Mouse (Mus musculus) midbrain, postnatal 0 days (tissue): ENCODE results near the gene Phox2a. TPM values are rescaled to one million over a fixed set of nuclear protein-coding genes. Genes with fewer than 3 reads are reported as not detected.

ENCODE experiments used
- ATAC-seq: fragments of 200-750 bp; cut with Nextera tagmentation; 2 replicates; pipeline ENCODE4 v1.8.0; 2017; ENCODE audit warnings: moderate number of reproducible peaks, mild to moderate bottlenecking, moderate TSS enrichment, moderate library complexity; ENCODE audit not compliant: low FRiP score
- DNase-seq: peaks from one replicate; pipeline ENCODE4 v3.0.0-alpha.2; 2015; ENCODE audit warnings: low spot score
- H3K27ac ChIP-seq: fragments of 300-500 bp; sonication (generic); 2 replicates; pipeline ENCODE4 v1.5.1; 2014; ENCODE audit warnings: low read depth, mild to moderate bottlenecking, low read length, mixed read lengths
- H3K27me3 ChIP-seq: fragments of 300-500 bp; sonication (generic); 2 replicates; pipeline ENCODE4 v1.6.1; 2014; ENCODE audit warnings: low read length, control low read depth, mixed read lengths; ENCODE audit not compliant: insufficient read depth
- H3K36me3 ChIP-seq: fragments of 300-500 bp; sonication (generic); 2 replicates; pipeline ENCODE4 v1.6.1; 2014; ENCODE audit warnings: low read length, control low read depth, mixed read lengths; ENCODE audit not compliant: insufficient read depth
- H3K4me1 ChIP-seq: fragments of 300-500 bp; sonication (generic); 2 replicates; pipeline ENCODE4 v1.6.1; 2014; ENCODE audit warnings: mild to moderate bottlenecking, control low read depth, antibody characterized with exemption, low read length, mixed read lengths; ENCODE audit not compliant: insufficient read depth
- H3K4me2 ChIP-seq: fragments of 300-500 bp; sonication (generic); 2 replicates; pipeline ENCODE4 v1.6.1; 2014; ENCODE audit warnings: low read depth, mild to moderate bottlenecking, low read length, mixed read lengths; ENCODE audit not compliant: poor library complexity, severe bottlenecking
- H3K4me3 ChIP-seq: fragments of 300-500 bp; sonication (generic); 2 replicates; pipeline ENCODE4 v1.5.1; 2014; ENCODE audit warnings: low read depth, mild to moderate bottlenecking, low read length, moderate library complexity
- H3K9ac ChIP-seq: fragments of 300-500 bp; sonication (generic); replicated peaks from 2 replicates; pipeline ENCODE4 v1.6.1; 2014; ENCODE audit warnings: mild to moderate bottlenecking, low read length, moderate library complexity, mixed read lengths; ENCODE audit not compliant: poor library complexity, severe bottlenecking
- H3K9me3 ChIP-seq: fragments of 300-500 bp; sonication (generic); 2 replicates; pipeline ENCODE4 v1.6.1; 2016; ENCODE audit warnings: low read length, control low read depth
- CTCF ChIP-seq: IDR thresholded peaks from 2 replicates; pipeline ENCODE4 v1.5.1; 2016; ENCODE audit warnings: antibody characterized with exemption, mild to moderate bottlenecking
- WGBS: fragments of 180-500 bp; shearing (Covaris S2); extraction: QIAGEN DNeasy Blood & Tissue Kit; methylation state at CpG from one replicate; pipeline ENCODE4 v1.1.7; 2014; 5-methylcytosine and 5-hydroxymethylcytosine counted together
- polyA plus RNA-seq: library from polyadenylated mRNA; unstranded; fragments of >200 nt; fragmentation: Nextera tagmentation; extraction: Ambion mirVana; gene quantifications from 2 replicates; pipeline ENCODE4 v1.2.1, GENCODE M21; 2015
- total RNA-seq: library from RNA; depleted of rRNA; stranded (reverse); fragments of >200 nt; gene quantifications from 2 replicates; pipeline ENCODE4 v1.2.3, GENCODE M21; 2014

Phox2a gene
- total and polyA plus RNA-seq, 2 experiments from 2014 or later, result 0.12 to 0.82 TPM

DNA sequence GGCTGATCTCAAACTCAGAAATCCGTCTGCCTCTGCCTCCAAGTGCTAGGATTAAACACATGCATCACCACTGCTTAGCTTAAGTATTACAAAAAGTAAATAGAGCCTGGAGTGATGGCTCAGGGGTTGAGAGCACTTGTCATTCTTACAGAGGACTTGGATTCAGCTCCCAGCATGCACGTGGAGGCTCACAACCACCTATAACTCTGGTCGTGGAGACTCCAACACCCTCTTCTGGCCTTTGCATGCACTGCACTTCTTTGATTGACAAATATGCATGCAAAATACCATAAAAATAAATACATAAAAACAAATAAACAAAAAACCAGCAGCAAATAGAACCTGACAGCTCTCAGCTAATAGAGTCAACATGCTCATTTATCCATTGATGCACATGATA, 44.2 kb downstream of the Phox2a start:
- no peak for DNase-seq
- Histone ChIP-seq H3K27me3 (no peaks in the 10 kb centered on the region), H3K4me2 (no peak overlapping the region), H3K27ac (no peak overlapping the region), H3K36me3 (no peaks in the 10 kb centered on the region), H3K9ac (no peak overlapping the region), H3K9me3 (no peaks in the 10 kb centered on the region), H3K4me3 (no peak overlapping the region), H3K4me1 (no peaks in the 10 kb centered on the region)
- WGBS, result 76% methylated on average over 3 of the region's 3 CpGs
- no peak for TF ChIP-seq CTCF
- ATAC-seq, result no peak

DNA sequence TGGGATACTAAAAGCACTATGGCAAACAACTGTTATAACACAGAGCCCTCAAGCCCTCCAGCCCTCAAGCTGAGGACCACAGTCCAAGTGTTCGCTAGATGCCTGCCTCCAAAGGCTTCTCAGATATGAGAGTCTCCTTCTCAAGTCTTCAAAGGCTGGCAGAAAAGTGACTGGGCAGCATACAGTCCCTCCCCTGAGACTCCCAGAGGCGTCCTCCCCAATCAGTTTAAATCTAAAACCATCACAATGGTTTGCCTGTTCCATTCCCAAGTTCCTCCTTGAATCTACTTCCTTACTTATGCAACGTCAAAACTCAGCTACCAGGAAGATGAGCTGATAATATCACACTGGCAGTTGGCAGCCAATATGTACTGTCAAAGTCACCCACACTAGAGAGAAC, 45.3 kb downstream of the Phox2a start, which contains the start of gene Anapc15:
Anapc15 (plus strand) TSS at position 301 of the 400 bp plus-strand sequence.
- Histone ChIP-seq H3K9ac (no peak within 1 kb of the TSS), H3K4me3 (no peak within 1 kb of the TSS), H3K27ac (no peak within 1 kb of the TSS), H3K4me1 (no peaks in the 10 kb centered on the region), H3K27me3 (no peaks in the 10 kb centered on the region), H3K36me3 (no peaks in the 10 kb centered on the region), H3K4me2 (no peak within 1 kb of the TSS), H3K9me3 (no peaks in the 10 kb centered on the region)
- no peak for DNase-seq
- no peak for ATAC-seq
- 78% methylated on average over 3 of the region's 3 CpGs for WGBS
- no peak for TF ChIP-seq CTCF

DNA sequence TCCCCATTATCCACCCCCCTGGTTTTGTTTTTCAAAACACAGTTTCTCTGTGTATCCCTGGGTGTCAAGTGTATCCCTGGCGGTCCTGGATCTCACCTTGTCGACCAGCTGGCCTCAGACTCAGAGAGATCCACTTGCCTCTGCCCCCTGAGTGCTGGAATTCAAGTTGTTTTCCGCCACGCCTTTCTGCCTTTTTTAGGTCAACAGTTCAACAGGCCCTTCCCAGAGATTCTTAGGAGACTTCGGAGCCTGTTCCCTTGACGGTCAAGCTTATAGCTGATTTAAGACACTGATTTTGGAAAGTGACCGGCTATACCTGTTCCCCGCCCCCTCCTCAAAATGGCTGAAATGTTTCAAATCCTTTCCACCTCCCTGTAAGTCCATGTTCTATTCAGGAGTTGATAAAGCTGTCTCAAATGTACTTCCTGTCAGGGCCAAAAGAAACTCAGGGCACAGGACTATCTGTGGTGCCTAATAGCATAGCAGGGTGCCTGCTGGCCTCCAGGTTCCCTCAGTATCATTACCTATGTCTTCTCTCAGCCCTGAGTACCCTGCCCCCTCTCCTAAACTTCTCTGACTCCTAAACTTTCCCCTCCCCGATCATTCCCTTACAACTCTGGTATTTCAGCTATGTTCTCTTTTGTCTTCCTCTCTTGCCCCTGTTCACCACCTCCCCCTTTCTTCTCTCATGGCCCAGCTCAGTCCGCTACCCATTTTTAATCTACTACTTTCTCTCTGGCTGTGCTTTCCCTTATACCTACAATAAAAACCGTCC, 48.6 kb downstream of the Phox2a start:
- Histone ChIP-seq H3K4me1 (no peaks in the 10 kb centered on the region), H3K36me3 (no peaks in the 10 kb centered on the region), H3K27me3 (no peaks in the 10 kb centered on the region), H3K27ac (no peak overlapping the region), H3K4me2 (no peak overlapping the region), H3K9me3 (no peaks in the 10 kb centered on the region), H3K9ac (no peak overlapping the region), H3K4me3 (no peak overlapping the region)
- 80% methylated on average over 11 of the region's 11 CpGs for WGBS
- ATAC-seq, result no peak
- no peak for DNase-seq
- TF ChIP-seq CTCF, result no peak

DNA sequence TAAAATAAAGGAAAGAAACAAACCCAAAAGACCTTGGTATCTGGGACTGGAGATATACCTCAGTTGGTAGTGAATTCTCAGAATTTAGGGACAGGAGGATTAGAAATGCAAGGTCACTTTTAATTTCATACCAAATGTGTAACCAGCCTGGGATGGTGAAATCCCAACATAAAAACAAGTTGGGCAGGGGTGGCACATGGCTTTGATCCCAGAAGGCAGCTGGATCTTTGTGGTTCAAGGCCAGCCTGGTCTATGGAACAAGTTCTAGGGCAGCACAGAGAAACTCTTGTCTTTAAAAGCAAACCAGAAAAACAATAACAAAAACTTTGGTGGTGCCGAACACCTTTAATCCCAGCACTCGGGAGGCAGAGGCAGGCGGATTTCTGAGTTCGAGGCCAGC, 49.4 kb downstream of the Phox2a start:
- TF ChIP-seq CTCF, result no peak
- H3K36me3 ChIP-seq, result no peaks in the 10 kb centered on the region
- DNase-seq (no peak), ATAC-seq (no peak)
- no peaks in the 10 kb centered on the region for H3K27me3 ChIP-seq
- no peaks in the 10 kb centered on the region for H3K9me3 ChIP-seq
- H3K27ac ChIP-seq, result no peak overlapping the region
- whole genome bisulfite sequencing, result 97% methylated on average over 4 of the region's 4 CpGs
- H3K9ac ChIP-seq, result no peak overlapping the region
- no peak overlapping the region for H3K4me3 ChIP-seq
- H3K4me1 ChIP-seq, result no peaks in the 10 kb centered on the region
- H3K4me2 ChIP-seq, result no peak overlapping the region

GRCm38 (mm10) chr7:101868241-101869162, 50.4 kb downstream of the Phox2a start:
- Histone ChIP-seq H3K4me2 (no peak overlapping the region), H3K27ac (no peak overlapping the region), H3K36me3 (no peaks in the 10 kb centered on the region), H3K4me3 (no peak overlapping the region), H3K27me3 (no peaks in the 10 kb centered on the region), H3K9me3 (no peaks in the 10 kb centered on the region), H3K4me1 (no peaks in the 10 kb centered on the region), H3K9ac (no peak overlapping the region)
- DNase-seq (peak; percentile 10), ATAC-seq (no peak)
- WGBS, result 31% methylated on average over 13 of the region's 13 CpGs
- no peak for TF ChIP-seq CTCF

DNA sequence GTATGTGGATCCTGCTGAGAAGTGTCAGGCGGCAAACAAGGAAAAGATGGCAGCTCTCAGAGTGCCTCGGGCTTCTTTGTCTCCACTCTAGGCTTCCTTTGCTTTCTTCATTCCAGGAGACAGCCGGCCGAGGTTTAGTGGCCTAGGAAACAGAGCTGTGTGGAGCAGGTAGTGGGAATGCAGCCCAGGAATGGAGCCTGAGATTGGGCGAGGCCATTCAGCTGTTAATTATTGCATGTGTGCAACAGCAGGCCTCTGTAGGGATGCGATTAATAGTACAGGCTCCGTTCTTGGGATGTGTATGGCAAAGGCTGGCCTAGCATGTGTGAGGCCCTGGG, 51.0 kb downstream of the Phox2a start:
- no peak overlapping the region for H3K27ac ChIP-seq
- no peaks in the 10 kb centered on the region for H3K4me1 ChIP-seq
- no peaks in the 10 kb centered on the region for H3K9me3 ChIP-seq
- H3K36me3 ChIP-seq, result no peaks in the 10 kb centered on the region
- H3K4me3 ChIP-seq, result no peak overlapping the region
- ATAC-seq (no peak), DNase-seq (peak; percentile 33)
- H3K9ac ChIP-seq, result no peak overlapping the region
- H3K27me3 ChIP-seq, result no peaks in the 10 kb centered on the region
- H3K4me2 ChIP-seq, result no peak overlapping the region
- TF ChIP-seq CTCF, result no peak
- WGBS, result 25% methylated on average over 7 of the region's 7 CpGs
